Mouse (Mus musculus) CH12F3 (cell line): ENCODE data around the gene Lyz1.
"Not testable (repeated sequence)": the region's sequence is repeated elsewhere in the genome, so short reads cannot be mapped to it uniquely, and the experiment has no call there.

Experiments
- in situ Hi-C: fragments of 300-500 bp; cut with MboI; formaldehyde crosslinking; loops from 2 replicates; pipeline ENCODE4 v1.14.3; 2020; ENCODE audit warnings: low sequenced_read_pairs

Gene Lyz1

GRCm38 (mm10) chr10:117292671-117293070, at the start of gene Lyz1:
TSS of gene Lyz1 (minus strand) at chr10:117292868.
- in situ Hi-C loops, result no loop called here

DNA sequence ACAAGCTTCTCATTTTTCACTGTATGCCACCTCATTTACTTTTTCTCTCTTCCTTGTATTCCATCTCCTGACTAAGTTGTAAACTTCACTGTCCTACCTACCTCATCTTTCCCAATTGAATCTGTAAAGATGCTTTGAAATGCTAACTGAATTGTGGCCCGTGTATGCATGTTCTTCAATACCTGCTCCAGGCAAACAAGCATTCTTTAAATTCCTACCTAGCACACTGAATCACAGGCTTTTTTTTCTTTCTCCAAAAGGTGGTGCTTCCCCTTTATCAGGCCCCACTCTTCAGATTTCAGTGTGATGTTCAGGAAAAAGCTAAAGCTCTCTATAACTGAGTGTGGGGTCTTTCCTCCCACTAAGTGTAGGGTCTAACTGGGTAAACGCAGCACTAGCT, 49.7 kb upstream of the Lyz1 start:
- in situ Hi-C loops, result no loop called here

- in situ Hi-C loops, result no loop called here
These were observed 48.4 kb upstream of the Lyz1 start for GRCm38 (mm10) chr10:117341029-117341428.

DNA sequence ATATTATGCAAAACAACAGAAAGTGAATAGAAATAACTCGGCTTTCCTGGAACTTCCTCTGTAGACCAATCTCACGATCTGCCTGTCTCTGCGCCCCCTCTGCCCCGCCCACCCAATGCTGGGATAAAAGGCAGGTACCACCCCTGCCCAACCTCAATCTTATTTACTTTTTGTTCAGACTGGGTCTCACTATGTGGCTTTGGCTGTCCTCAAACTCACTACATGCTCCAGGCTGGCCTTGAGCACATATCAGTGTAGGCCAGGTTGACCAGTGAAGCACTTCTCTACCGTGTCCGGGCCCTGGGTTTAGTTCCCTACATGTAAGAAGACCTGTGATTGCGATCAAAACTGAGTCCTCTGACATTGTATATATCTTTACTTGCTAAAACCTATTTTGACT, 46.6 kb upstream of the Lyz1 start:
- in situ Hi-C loops, result no loop called here

GRCm38 (mm10) chr10:117337946-117338345, 45.3 kb upstream of the Lyz1 start:
- in situ Hi-C loops, result no loop called here

DNA sequence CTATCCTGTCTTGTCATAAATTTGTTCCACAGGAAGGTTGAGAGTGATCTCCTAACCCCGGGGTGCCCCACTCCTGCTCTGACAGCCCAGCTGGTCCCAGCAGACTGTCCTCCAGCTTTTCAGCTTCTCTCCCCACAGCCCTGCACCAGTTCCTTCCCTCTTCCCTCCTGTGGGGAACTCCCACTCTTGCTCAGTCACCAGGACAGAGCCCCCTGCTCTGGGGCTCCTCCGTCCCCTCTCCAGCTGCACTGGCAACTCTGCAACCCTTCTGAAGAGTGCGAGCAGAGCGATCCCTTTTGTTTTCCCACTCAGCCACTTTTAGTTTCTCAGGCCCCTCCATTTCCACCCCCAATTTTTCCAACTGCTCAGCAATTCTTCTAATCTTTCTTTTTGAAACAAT, 43.0 kb upstream of the Lyz1 start:
- in situ Hi-C loops, result no loop called here

DNA sequence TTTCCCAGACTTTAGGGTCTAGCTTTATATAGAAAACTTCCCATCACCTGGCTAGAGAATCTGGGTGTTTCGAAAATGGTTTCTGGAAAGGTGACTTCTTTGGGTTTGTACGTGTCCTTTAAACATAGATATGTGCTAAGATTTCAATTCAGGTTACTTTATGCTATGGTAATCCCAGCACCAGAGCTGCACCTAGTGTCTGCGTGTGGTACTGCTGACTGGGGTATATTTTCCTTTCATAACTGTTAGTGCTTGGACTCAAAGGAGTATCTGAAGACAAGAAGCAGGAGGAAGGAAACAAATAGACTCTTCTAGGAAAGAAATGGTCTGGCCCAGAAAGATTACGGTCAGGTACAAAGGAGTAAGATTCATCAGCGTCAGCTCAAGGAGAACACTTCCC, 37.9 kb upstream of the Lyz1 start:
- in situ Hi-C loops, result no loop called here

GRCm38 (mm10) chr10:117323782-117324181, 31.1 kb upstream of the Lyz1 start:
- in situ Hi-C loops, result no loop called here

DNA sequence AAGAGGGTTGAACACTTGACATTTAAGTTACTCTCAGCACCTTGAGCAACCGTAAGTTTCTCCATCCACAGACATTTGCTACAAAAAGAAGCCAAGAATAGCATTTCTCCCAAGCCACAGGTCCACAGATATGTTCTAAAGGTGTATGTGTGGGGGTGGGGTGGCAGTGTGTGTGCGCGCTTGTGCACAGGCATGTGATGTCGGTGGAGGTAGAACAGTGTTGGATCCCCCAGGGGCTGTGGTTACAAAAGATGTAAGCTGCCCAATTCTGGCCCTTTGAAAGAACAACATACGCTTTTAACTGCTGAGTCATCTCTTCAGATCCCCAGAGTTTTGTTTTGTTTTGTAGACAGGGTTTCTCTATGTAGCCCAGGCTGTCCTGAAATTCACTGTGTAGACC, 30.0 kb upstream of the Lyz1 start:
- in situ Hi-C loops, result no loop called here

- in situ Hi-C loops, result no loop called here
These were observed 27.9 kb upstream of the Lyz1 start for GRCm38 (mm10) chr10:117320571-117320981.

DNA sequence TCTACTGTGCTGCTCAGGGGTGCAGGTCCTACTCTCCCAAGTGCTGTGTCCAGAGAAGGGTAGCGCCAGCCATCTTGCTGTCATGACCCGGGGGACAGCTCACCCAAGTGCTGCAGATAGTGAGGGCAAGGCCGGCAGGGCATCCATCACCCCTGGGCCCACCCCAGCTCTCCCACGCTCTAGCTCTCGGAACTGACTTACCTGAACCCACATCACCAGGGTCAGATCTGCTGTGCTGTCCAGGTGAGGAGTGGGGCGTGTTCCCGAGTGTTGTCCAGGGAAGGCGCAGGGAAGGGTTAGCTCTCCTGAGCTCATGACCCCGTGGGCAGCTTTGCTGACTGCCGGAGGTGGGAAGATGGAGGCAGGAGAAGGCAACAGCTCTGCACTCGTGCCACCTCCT, 23.7 kb upstream of the Lyz1 start:
- in situ Hi-C loops, result no loop called here

DNA sequence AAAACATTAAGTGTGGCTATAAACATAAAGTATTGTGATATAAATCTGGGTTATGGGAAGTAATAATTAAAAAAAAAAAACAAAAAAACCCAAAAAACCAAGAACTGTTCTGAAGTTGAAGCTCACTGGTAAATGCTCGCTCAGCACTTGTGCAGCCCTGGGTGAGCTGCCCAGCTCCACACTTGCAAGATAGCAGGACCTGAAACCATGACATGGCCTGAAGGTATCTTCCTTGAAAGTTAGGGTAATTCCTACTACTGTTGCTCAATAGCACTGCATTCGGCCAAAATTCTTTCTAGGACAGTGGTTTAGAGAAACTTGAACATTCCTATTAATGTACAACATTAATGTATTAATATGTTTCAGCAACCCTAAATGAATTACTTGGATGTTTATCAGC, 20.5 kb upstream of the Lyz1 start:
- in situ Hi-C loops, result no loop called here

DNA sequence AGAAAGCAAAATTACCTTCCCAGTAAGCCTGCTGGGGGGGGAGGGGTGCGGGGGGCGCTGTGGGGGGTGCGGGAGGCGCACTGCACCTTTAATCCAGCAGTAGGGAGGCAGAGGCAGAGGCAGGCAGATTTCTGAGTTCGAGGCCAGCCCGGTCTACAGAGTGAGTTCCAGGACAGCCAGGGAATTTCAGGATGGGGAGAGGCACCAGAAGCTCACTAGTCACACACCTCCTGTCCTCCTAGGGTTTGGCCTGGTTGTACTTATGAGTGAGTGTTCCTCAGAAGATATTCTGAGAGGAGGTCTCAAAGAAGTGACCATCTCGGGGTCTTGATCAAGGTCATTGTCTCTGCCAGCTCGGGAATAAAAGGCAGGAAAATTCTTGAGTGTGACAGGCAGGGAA, 19.5 kb upstream of the Lyz1 start:
- in situ Hi-C loops, result no loop called here

DNA sequence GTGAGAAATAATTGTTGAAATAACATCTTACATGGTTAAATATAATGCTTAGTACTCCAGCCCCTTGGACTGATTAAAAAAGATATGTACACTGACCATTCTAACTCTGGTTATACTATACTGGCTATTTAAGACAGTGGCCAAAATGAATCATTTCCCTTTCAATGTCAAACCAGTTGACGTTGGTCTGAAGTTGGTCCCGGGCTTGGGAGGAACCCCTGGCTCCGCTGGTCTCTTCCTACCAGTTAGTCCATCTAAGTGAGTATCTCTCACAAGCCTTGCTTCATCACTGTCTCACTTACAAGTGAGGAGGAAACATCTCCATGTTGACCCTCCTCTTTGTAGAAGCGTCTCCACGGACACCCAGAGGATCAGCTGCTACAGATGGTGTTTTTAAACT, 11.7 kb upstream of the Lyz1 start:
- in situ Hi-C loops, result no loop called here

DNA sequence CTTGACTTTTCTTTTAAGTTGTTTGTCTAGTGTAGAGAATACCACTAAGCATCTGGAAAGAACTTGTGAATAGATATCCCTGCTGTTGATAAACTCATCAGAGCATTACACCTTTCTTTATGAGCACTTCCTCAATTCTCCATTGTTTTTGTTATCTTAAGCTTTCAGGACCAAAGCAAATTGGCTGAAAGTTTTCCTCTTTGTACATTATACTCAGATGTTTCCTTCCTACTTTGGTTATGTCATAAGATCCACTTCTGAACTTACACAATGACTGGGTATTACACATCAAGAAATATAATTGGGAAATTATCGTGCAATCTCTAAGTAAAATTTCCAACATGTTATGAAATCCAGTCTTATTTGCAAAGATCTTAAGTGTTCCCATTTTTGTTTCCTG, 9.0 kb upstream of the Lyz1 start:
- in situ Hi-C loops, result no loop called here

DNA sequence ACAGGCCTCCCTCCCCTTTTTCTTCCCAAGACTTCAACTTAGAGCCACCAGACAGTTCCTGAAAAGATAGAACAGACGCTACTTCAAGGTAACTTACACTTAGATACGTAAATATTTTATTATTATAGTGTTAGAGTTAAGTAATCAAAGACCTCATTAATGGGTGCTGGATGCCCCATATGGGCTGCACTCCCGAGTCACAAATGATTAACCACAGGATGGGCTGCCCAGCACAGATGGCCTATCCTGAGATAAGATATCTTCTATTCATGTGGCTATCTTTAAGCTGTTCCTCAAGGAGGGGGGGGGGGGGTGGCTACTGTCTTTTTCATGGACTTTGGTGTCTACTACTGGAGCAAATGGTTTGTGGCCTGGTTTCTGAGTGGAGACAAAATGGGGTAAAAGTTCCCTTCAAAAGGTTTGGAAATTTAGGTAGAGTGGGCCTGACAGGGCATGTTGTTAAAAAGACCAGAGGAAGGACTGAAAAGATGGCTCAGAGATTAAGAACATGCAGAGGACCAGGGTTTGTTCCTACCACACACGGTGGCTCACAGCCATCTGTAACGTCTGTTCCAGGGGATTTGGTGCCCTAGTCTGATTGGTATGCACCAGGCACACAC, 7.3 kb upstream of the Lyz1 start:
- in situ Hi-C loops, result no loop called here

- in situ Hi-C loops, result no loop called here
These were observed 6.4 kb upstream of the Lyz1 start for GRCm38 (mm10) chr10:117299106-117299505.

- in situ Hi-C loops, result no loop called here
These were observed 5.7 kb upstream of the Lyz1 start for GRCm38 (mm10) chr10:117298336-117298735.

DNA sequence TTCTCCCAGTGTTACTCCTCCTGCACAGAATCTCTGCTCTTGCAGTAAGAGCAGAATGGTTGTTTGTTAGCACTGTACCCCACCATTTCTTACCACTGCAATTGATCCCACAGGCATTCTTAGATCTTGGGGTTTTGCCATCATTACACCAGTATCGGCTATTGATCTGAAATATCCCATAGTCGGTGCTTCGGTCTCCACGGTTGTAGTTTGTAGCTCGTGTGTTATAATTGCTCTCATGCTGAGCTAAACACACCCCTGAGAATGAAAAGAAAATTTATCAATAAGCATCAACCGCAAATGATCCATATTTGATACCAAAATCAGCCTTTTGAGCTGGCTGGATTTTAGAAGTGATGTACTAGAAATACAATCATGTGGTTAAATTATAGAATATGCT, 1.7 kb downstream of the Lyz1 start:
- in situ Hi-C loops, result not testable (repeated sequence)

DNA sequence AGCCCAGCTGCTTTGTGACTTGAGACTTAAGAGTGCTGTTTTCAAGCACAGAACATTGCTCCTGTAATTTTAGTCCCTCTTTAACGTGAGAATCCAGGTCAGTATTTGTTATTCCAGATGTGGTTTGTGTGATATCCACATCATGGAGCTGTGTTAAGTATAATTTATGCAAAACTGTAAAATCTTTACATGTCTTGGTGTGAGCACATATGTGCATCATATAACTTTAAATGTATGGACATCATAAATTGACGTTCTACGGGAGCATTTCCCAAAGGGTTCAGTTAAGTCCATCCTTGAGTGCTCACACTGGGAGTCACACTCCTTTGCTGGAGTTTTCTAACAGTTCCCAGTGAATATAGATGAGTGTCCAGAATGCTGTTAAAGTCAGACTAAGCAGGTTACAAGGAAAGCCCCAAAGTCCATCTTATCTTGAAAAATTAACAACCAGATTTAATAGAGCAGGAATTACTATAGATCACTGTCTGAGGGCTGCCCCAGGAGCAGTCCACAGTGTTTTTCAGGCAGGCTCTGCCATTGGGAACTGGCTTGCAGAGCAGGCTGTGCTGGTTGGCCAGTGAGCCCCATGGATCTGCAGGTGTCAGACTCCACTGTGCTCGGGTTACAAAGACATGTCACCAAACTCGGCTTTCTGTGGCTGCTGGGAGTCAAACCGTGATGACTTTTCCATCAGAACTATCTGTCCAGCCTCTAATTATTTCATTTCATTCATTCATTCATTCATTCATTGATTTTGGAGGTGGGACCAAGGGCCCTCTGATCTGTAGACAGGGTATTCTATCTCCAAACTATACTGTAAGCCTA, 2.4 kb downstream of the Lyz1 start:
- in situ Hi-C loops, result no loop called here

GRCm38 (mm10) chr10:117289034-117289505, 3.6 kb downstream of the Lyz1 start:
- in situ Hi-C loops, result not testable (repeated sequence)

DNA sequence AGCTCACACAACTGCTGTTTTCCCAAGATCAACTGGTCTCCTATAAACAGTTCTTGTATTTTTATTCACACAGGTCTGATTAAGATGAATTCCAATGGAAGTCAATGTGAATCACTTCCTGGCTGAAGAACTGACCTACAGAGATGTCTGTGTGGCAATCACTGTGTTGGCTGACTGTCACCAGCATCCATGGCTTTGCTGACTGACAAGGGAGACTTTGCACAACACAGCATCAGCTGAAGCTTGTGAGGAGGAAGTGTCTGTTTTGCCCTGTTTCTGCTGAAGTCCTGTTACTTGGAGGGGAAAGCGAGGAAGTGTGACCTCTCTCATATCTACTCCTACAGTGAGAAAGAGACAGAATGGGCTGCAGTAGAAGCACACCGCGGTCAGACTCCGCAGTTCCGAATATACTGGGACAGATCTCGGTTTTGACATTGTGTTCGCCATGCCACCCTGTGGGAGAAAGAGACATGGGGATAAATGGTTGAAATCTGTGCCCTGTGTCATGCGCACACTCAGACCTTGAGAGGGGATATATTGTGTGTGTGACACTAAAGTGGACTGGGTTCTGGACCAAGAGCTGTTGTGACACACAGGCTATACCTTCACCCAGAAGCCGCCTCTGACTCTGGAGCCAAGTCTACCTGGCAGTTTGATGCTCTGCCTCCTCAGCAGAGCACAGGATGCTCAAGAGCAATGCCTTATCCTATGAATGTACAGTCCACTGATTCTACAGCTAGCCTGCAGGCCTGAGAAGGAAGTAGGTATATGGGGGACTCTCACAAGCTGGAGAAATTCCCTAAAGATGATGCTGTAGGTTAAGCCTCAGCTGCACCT, 4.3 kb downstream of the Lyz1 start:
- in situ Hi-C loops, result no loop called here
